Mouse (Mus musculus): ENCODE data around the gene Apaf1.

DNA sequence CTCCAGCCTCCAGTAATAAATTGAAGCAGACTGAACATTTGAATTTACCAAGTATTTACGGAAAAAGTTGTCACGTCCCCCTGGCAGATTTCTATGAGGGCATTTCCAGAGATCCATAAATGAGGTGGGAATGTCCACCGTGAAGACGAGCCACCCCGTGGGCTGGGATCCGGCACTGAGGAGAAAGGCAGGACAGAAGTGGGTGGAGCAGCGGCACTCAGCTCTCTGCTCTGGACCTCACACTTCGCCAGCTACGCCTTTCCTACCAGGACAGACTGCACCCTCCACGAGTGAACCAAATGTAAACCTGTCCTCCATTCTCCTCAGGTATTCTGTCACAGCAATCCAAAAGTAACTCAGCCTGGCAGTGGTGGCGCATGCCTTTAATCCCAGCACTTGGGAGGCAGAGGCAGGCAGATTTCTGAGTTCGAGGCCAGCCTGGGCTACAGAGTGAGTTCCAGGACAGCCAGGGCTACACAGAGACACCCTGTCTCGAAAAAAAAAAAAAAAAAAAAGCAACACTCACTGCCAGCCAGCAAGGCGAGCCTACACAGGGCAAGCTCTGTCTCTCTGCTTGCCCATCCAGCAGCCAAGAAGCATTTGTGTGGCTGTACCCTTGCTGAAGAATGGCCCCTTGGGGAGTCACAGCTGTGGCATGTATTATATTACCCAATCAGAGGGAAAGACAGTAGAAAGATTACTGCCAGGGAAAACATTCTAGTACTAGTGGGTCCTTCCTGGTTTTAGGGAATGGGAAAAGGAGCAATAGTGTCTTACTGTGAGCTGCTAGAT, 20.4 kb upstream of the Apaf1 start:
- TF ChIP-seq TCF12 (IDR thresholded peaks at IDR 0.05; ENCODE audit: low read depth, low read length) (no peak), ZMIZ1 (IDR thresholded peaks at IDR 0.05; ENCODE audit: low read depth, low read length) (no peak), UBTF (IDR thresholded peaks at IDR 0.05; ENCODE audit: low read depth, low read length) (no peak), CTCF (conservative IDR thresholded peaks at IDR 0.05 in 1 of 2, IDR thresholded peaks at IDR 0.05 in 1 of 2; ENCODE audit: low read depth in 2 of 2, low read length in 2 of 2) (no peak), USF1 (IDR thresholded peaks at IDR 0.05; ENCODE audit: low read depth, low read length) (no peak), POLR2A (IDR thresholded peaks at IDR 0.05; ENCODE audit: low read depth, low read length) (no peak), ELF1 (IDR thresholded peaks at IDR 0.05; ENCODE audit: low read depth, low read length) (no peak), RAD21 (IDR thresholded peaks at IDR 0.05; ENCODE audit: low read depth, low read length) (no peak), EP300 (IDR thresholded peaks at IDR 0.05; ENCODE audit: low read length) (no peak), JUND (conservative IDR thresholded peaks at IDR 0.05; ENCODE audit: low read depth, low read length) (no peak), NRF1 (IDR thresholded peaks at IDR 0.05; ENCODE audit: low read depth, low read length) (no peak)
